Mouse (Mus musculus) hindbrain, embryonic 16.5 days (tissue): Measurements from ENCODE around the gene Rpap3. TPM values are rescaled to one million over a fixed set of nuclear protein-coding genes. Genes with fewer than 3 reads are reported as not detected.

Experiments
- ATAC-seq: fragments of 200-750 bp; cut with Nextera tagmentation; 2 replicates; pipeline ENCODE4 v1.8.0; 2017; ENCODE audit warnings: moderate TSS enrichment, moderate library complexity
- H3K27ac ChIP-seq: fragments of 300-500 bp; sonication (generic); 2 replicates; pipeline ENCODE4 v1.5.1; 2014; ENCODE audit warnings: low read depth, mild to moderate bottlenecking, control low read depth, low read length, moderate library complexity
- H3K27me3 ChIP-seq: fragments of 300-500 bp; sonication (generic); replicated peaks from 2 replicates; pipeline ENCODE4 v1.6.1; 2014; ENCODE audit warnings: low read length; ENCODE audit not compliant: control insufficient read depth, insufficient read depth
- H3K36me3 ChIP-seq: fragments of 300-500 bp; sonication (generic); 2 replicates; pipeline ENCODE4 v1.6.1; 2014; ENCODE audit warnings: mild to moderate bottlenecking, low read length, moderate library complexity, mixed read lengths; ENCODE audit not compliant: control insufficient read depth, insufficient read depth
- H3K4me1 ChIP-seq: fragments of 300-500 bp; sonication (generic); 2 replicates; pipeline ENCODE4 v1.6.1; 2014; ENCODE audit warnings: low read depth, low read length; ENCODE audit not compliant: control insufficient read depth, insufficient read depth
- H3K4me2 ChIP-seq: fragments of 300-500 bp; sonication (generic); 2 replicates; pipeline ENCODE4 v1.6.1; 2014; ENCODE audit warnings: mild to moderate bottlenecking, low read length, control low read depth, moderate library complexity
- H3K4me3 ChIP-seq: fragments of 300-500 bp; sonication (generic); 2 replicates; pipeline ENCODE4 v1.5.1; 2014; ENCODE audit warnings: mild to moderate bottlenecking, low read length, control low read depth, moderate library complexity
- H3K9ac ChIP-seq: fragments of 300-500 bp; sonication (generic); 2 replicates; pipeline ENCODE4 v1.6.1; 2014; ENCODE audit warnings: low read depth, mild to moderate bottlenecking, control low read depth, low read length, moderate library complexity
- H3K9me3 ChIP-seq: fragments of 300-500 bp; sonication (generic); 2 replicates; pipeline ENCODE4 v1.6.1; 2014; ENCODE audit warnings: mild to moderate bottlenecking, low read length, moderate library complexity; ENCODE audit not compliant: control insufficient read depth
- WGBS: fragments of 180-500 bp; shearing (Covaris S2); extraction: QIAGEN DNeasy Blood & Tissue Kit; methylation state at CpG from one replicate; pipeline ENCODE4 v1.1.7; 2014; 5-methylcytosine and 5-hydroxymethylcytosine counted together
- polyA plus RNA-seq: library from polyadenylated mRNA; unstranded; fragments of >200 nt; fragmentation: Nextera tagmentation; extraction: Ambion mirVana; gene quantifications from 2 replicates; pipeline ENCODE4 v1.2.1, GENCODE M21; 2015

The Rpap3 gene
- polyA plus RNA-seq, 1 experiment from 2014 or later, result 33.8 TPM

GRCm38 (mm10) chr15:97682053-97682452, 23.6 kb downstream of the Rpap3 start:
- peaks cover 49% of the 10 kb centered on the region for H3K36me3 ChIP-seq
- no peak overlapping the region for H3K4me2 ChIP-seq
- no peak overlapping the region for H3K27ac ChIP-seq
- no peaks in the 10 kb centered on the region; the same call in 1 of the 2 replicates for H3K4me1 ChIP-seq
- no peaks in the 10 kb centered on the region for H3K27me3 ChIP-seq
- H3K9me3 ChIP-seq, result no peaks in the 10 kb centered on the region
- 86% methylated on average over 8 of the region's 8 CpGs for WGBS
- ATAC-seq, result no peak
- H3K4me3 ChIP-seq, result no peak overlapping the region
- H3K9ac ChIP-seq, result no peak overlapping the region

- ATAC-seq, result 0 out of 2 replicates have a peak, but pooled peaks have one; percentile 50
- H3K4me2 ChIP-seq, result peak overlapping the region; percentile 6
- no peaks in the 10 kb centered on the region for H3K9me3 ChIP-seq
- peaks cover 45% of the 10 kb centered on the region for H3K36me3 ChIP-seq
- WGBS, result 61% methylated on average over 18 of the region's 18 CpGs
- 0 out of 2 replicates have a peak overlapping the region, but pooled peaks have one; percentile 8 for H3K27ac ChIP-seq
- no peaks in the 10 kb centered on the region for H3K27me3 ChIP-seq
- H3K9ac ChIP-seq, result peak overlapping the region; percentile 31; the same call in 1 of the 2 replicates
- no peak overlapping the region for H3K4me3 ChIP-seq
- H3K4me1 ChIP-seq, result no peaks in the 10 kb centered on the region; the same call in 1 of the 2 replicates
Measured at GRCm38 (mm10) chr15:97679991-97680681, 25.5 kb downstream of the Rpap3 start.

GRCm38 (mm10) chr15:97677341-97677740, 28.3 kb downstream of the Rpap3 start:
- Histone ChIP-seq H3K4me3 (no peak overlapping the region), H3K4me2 (no peak overlapping the region), H3K27ac (no peak overlapping the region), H3K36me3 (peaks cover 43% of the 10 kb centered on the region), H3K9ac (no peak overlapping the region), H3K9me3 (no peaks in the 10 kb centered on the region), H3K4me1 (peaks cover 5% of the 10 kb centered on the region), H3K27me3 (no peaks in the 10 kb centered on the region)
- no peak for ATAC-seq
- WGBS, result 97% methylated on average over 3 of the region's 3 CpGs

GRCm38 (mm10) chr15:97675927-97676326, 29.7 kb downstream of the Rpap3 start:
- WGBS, result 91% methylated on average over 13 of the region's 13 CpGs
- H3K9me3 ChIP-seq, result no peaks in the 10 kb centered on the region
- no peak overlapping the region for H3K9ac ChIP-seq
- H3K4me3 ChIP-seq, result no peak overlapping the region
- ATAC-seq, result no peak
- H3K4me2 ChIP-seq, result no peak overlapping the region
- H3K27ac ChIP-seq, result no peak overlapping the region
- peaks cover 13% of the 10 kb centered on the region for H3K4me1 ChIP-seq
- H3K36me3 ChIP-seq, result peaks cover 34% of the 10 kb centered on the region
- no peaks in the 10 kb centered on the region for H3K27me3 ChIP-seq

- Histone ChIP-seq H3K4me1 (peaks cover 13% of the 10 kb centered on the region), H3K27me3 (no peaks in the 10 kb centered on the region), H3K4me3 (no peak overlapping the region), H3K27ac (no peak overlapping the region), H3K4me2 (no peak overlapping the region), H3K36me3 (peaks cover 29% of the 10 kb centered on the region), H3K9ac (no peak overlapping the region), H3K9me3 (no peaks in the 10 kb centered on the region)
- no peak for ATAC-seq
- WGBS, result 96% methylated on average over 4 of the region's 4 CpGs
Measured at GRCm38 (mm10) chr15:97674423-97674822, 31.2 kb downstream of the Rpap3 start.

GRCm38 (mm10) chr15:97673256-97674000, 32.2 kb downstream of the Rpap3 start:
- no peaks in the 10 kb centered on the region for H3K9me3 ChIP-seq
- H3K4me3 ChIP-seq, result no peak overlapping the region
- 89% methylated on average over 7 of the region's 7 CpGs for WGBS
- no peaks in the 10 kb centered on the region for H3K27me3 ChIP-seq
- no peak overlapping the region for H3K9ac ChIP-seq
- H3K36me3 ChIP-seq, result peaks cover 29% of the 10 kb centered on the region
- H3K4me2 ChIP-seq, result no peak overlapping the region
- H3K27ac ChIP-seq, result no peak overlapping the region
- peaks cover 13% of the 10 kb centered on the region for H3K4me1 ChIP-seq
- ATAC-seq, result no peak

GRCm38 (mm10) chr15:97672211-97672765, 33.3 kb downstream of the Rpap3 start:
- Histone ChIP-seq H3K27me3 (no peaks in the 10 kb centered on the region), H3K36me3 (peaks cover 18% of the 10 kb centered on the region), H3K4me3 (no peak overlapping the region), H3K9me3 (no peaks in the 10 kb centered on the region), H3K4me1 (peaks cover 13% of the 10 kb centered on the region), H3K4me2 (0 out of 2 replicates have a peak overlapping the region, but pooled peaks have one; percentile 2), H3K27ac (peak overlapping the region; percentile 84), H3K9ac (0 out of 2 replicates have a peak overlapping the region, but pooled peaks have one; percentile 13)
- ATAC-seq, result peak; percentile 92
- 29% methylated on average over 9 of the region's 9 CpGs for WGBS

- Histone ChIP-seq H3K9me3 (no peaks in the 10 kb centered on the region), H3K27me3 (no peaks in the 10 kb centered on the region), H3K4me3 (no peak overlapping the region), H3K4me1 (peaks cover 13% of the 10 kb centered on the region), H3K9ac (no peak overlapping the region), H3K36me3 (peaks cover 6% of the 10 kb centered on the region), H3K27ac (no peak overlapping the region), H3K4me2 (no peak overlapping the region)
- 79% methylated on average over 6 of the region's 6 CpGs for WGBS
- no peak for ATAC-seq
Measured at GRCm38 (mm10) chr15:97670554-97670953, 35.1 kb downstream of the Rpap3 start.
